Mouse (Mus musculus) CH12F3 (cell line): Measurements from ENCODE around the gene Dpyd.

Experiments used
- in situ Hi-C: fragments of 300-500 bp; cut with MboI; formaldehyde crosslinking; loops from 2 replicates; pipeline ENCODE4 v1.14.3; 2020; ENCODE audit warnings: low sequenced_read_pairs

Gene Dpyd

DNA sequence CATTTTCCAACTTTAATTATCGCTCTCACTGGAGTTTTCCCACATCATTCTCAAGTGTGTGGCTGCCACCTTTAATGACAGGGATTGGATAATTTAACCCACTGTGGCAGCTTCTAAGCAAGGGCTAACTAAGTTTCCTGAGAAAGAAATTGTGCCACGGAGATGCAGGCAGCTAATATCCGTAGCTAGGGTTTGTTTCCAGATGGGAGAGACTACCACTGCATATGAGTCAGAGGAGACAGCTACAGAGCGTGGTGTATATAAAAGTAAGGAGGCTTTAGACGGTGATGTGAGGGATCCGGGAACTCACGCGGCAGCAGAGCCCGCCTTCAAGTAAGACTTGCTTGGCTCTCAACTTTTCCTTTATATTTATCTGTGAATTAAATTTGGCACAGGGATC is 505.3 kb downstream of the Dpyd start:
- in situ Hi-C loops: no loop called here

DNA sequence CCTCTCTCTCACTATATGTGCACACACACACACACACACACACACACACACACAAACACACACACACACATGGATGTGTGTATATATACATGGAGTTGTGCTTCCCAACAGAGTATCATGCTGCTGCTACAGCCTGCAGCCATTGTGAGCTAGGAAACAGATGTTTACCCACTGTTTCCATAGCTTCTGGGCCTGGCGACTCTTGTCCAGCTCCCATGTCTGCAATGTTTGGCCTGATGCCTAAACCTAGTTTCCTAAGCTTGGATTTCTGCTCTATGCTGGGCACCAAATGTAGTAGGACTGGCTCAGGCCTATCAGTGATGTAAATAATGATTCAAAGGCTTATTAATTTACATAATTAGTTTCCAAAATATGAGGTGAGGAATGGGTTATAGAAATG is 524.7 kb downstream of the Dpyd start:
- in situ Hi-C loops: no loop called here

DNA sequence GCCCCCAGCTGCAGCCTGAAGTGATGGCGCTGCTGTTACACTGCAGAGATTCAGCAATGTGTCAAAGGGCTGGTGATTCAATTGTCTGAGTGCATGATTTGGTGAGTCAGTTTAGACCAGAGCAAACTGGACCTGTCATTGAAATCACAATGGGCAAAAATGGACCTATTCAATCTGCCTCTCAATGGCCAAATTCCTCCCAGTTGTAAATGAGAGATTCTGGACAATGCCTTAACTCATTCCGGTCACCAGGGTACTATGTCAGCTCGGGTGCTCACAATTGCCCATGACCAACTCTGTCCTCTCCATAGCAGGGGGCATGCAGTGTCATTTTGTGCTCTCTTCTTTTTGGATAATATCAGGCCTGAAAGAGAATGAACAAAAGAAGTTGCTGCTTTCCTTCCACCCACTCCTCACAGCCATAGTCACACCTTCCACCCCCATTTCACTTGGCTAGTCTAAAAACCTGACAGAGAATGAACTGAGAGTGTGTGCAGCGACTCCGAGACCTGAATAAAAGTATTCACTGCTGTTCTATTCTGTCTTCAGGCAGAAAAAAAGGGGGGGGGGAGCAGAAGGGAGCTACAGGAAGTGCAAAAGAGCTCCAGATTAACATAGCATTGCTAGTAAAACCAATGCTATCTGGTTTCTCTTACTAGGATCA is 533.4 kb downstream of the Dpyd start:
- in situ Hi-C loops: no loop called here

DNA sequence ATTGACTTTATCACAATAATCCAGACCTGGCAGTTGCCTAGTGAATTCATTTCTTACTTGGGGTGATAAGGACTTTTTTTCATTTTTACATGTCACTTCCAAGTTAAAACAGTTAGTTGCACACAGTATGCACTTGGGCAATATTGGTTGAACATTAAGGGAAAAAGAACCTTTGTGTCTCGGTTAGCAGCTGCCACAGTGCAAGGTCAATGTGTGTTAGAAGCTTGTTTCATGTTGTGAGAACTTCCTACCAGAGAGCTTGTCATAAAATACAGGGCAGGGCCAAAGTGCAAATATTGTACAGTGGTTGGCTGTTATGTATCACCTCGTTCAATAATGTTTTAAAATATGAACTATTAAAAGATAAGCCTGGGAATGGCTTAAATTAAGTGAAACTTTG is 564.1 kb downstream of the Dpyd start:
- in situ Hi-C loops: no loop called here

DNA sequence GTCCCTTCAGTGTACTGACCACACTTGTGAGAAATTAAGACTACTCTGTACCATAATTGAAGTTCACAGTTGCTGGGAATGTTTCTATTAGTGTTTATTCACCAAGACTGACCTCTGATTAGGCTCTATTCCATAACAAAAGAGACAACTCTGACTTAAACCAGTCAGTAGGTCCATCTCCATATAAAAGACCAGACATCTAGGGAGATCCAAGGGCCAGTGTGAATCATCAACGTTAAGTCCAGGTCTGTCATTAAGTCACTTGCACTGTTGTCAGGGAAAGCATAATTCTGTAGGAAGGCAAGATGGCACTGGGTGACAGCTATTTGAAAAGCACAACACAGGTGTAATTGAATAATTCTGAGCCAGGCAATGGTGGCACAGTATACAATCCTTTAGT is 566.1 kb downstream of the Dpyd start:
- in situ Hi-C loops: no loop called here

DNA sequence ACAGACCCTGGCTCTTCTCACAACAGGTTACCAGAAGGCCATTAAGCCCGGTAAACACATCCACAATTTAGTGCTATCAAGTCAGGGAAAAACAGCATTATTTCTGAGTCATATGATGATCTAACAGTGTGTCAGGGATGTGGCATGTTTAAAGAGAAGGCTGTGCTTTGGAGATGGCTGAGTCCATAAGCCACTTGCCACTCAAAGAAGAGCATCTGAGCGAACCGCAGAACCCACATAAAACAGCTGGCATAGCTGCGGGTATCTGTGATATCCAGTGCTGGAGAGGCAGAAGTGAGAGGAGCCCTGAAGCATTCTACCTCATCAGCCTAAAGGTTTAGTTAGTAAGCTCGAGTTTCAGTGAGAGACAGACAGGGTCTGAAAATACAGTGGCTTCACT is 581.1 kb downstream of the Dpyd start:
- in situ Hi-C loops: no loop called here

DNA sequence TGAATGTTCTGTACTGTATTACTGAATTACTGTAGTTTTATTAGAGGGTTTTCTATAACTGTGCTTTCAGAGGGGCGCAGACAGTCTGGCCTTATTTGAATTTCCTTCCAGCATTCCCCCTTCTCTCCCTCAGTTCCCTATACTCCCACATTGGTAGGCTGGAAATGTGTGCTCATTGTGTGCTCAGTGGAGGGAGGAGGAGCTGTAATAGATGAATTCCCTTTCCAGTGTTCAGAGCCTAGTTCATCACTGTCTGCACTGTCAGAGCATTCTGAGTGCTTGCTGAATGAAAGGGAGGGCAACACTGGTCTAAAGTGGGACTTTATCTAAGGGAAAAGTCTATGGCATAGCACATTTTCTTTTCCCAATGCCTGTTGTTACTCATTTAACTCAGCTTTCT is 582.9 kb downstream of the Dpyd start:
- in situ Hi-C loops: no loop called here

DNA sequence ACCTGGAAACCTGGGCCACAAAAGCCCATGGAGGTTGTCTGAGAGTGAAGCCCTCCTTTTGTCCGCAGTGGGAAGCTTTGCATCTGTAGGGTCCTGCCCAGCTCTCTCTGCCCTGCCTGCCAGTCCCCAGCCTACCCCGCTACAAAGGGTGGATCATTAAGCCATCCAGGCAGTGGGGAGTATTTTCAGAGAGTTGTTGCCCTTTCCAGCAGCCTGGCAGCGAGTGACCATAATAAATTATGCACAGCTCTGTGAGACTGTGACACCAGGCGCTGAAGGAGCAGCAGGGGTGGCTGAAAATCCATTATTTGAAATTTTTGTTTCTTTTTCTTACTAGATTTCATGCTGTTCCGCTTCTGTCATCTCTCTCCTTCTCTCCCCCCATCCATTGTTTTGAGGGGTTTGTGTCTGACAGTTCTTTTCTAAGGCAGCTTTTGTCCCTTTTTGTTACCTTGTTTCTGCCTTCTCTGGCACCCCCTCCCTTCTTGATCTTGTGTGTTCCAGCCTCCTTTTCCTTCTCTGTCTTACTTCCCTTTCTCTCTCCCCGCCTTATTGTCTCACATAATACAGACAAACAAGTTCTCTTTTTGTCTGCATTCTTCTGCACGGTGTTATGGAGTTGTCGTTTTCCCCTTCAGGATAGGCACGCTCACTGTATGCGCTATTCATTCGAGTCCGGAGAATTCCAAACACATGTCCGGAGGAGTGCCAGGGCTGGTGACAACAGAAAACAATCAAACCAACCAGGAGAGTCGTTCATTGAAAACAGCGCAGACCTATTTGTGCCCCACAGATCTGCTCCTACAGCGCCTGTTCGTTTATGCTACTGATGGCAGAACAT is 592.9 kb downstream of the Dpyd start:
- in situ Hi-C loops: no loop called here

DNA sequence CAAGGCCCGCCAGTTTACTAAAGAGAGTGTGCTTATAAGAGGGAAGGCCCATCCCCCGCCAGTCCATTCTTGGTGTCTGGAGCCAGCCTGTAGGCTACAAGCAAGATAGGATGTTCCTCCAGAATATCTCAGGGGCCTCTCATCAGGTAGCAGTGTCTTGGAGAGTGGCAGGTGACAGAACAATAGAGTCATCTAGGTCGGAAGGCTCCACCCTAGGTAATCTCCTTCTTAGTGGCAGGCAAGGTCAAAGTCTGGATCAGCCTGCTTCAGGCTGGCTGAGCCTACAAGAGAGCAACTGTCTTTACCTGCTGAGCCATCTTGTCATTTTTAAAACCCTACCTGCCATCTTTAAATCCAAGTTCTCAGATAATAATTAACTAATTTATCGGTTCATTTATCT is 596.7 kb downstream of the Dpyd start:
- in situ Hi-C loops: no loop called here

DNA sequence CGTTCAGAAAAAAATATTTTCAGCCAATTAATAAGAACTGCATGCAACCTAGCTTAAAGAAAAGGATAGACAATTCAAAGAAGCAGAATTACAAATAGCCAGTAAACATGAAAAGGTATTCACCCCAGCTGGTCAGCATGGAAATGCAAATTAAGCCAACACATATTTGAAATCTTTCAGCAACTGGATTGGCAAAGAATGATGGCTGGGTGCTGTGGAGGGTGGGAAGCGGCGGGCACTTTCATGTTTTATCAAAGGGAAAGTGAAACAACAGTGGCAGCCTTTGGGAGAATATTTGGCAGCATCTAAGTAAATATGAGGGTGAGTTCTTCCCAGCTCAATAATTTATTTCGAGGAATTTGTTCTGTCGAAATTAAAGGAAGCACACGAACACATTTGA is 603.8 kb downstream of the Dpyd start:
- in situ Hi-C loops: no loop called here

DNA sequence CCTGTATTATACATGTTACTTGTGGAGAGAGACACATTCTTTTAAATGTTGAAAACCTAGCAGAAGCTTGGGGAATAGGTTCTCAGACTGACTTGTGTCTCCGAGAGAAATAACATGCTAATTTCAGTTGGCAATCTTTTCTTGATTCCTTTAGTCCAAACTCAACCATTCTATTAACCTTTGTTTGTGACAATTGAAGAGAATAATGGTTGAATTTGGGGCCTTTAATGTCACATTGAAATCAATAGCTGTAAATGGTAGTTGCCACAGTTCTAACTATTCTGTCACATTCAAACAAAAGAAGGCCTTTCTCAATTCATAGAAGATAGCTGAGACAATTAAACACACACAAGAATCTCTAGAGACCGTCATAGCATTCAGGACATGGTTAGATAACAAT is 606.2 kb downstream of the Dpyd start:
- in situ Hi-C loops: no loop called here

DNA sequence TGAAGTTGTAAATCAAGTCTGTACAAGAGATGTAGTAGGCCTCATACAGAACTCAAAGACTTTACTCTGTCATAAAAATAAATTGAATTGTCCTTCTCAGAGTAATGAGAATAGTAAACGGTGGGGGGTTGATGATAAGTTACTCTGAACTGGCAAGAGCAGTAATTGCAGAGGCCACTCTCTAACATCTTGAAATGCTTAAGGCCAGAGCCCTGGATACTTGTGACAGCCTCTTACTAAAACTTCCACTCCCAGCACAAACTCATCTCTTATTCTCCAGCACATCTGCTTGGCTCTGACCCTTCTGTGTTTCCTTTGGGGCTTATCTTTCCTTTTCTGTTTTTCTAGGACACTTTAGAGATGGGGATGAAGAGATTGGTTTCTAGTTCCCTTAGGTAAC is 606.7 kb downstream of the Dpyd start:
- in situ Hi-C loops: no loop called here

DNA sequence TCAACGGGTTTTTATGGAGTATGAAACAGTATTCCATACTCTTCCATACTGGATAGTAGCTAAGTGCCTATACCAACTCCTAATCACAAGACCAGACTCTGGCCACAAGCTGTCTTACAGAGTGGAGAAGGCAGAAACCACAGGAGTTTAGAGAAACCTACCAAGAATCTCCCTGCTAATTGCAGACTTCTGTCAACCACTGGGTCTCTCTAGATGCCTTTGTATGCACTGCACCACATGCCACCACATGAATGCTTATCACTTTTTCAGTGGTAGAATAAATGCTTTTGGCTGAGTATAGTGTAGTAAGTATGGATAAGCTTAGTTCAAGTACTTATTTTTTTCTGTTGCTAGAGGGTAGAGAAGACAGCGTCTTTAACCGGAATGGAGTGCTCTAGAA is 621.3 kb downstream of the Dpyd start:
- in situ Hi-C loops: no loop called here

DNA sequence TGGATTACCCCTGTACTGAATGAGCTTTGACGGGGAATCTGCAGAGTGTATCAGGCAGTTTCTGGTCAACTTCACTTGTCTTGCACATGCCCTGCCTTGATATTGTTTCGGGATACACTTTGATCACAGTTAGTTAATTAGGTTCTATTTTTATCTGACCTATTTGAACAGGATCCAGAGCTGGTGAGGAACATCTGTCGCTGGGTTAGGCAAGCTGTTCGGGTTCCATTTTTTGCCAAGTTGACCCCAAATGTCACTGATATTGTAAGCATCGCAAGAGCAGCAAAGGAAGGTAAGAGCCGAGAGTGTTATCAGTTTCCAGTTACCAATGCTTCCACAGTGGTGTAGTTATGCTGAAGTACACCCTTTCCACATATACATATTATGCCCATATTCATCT is 632.1 kb downstream of the Dpyd start:
- in situ Hi-C loops: no loop called here

DNA sequence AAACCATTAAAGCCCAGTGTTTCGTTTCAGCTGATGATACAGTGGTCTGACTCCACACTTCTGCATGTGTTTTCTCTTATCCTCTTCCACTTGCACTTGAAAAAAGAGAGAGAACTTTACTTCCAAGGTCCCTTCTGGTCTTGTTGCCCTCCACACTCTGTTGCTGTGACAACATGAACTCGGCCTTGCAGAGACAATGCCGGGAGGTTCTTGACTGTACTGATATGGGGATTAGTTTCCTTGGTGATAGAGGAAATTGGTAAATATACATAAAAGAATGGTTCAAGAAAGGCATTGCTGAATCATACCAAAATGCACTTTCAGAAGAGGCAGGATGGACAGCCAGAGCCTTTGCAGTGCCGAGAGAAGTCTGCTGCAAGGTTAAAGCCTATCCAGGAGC is 633.7 kb downstream of the Dpyd start:
- in situ Hi-C loops: no loop called here

DNA sequence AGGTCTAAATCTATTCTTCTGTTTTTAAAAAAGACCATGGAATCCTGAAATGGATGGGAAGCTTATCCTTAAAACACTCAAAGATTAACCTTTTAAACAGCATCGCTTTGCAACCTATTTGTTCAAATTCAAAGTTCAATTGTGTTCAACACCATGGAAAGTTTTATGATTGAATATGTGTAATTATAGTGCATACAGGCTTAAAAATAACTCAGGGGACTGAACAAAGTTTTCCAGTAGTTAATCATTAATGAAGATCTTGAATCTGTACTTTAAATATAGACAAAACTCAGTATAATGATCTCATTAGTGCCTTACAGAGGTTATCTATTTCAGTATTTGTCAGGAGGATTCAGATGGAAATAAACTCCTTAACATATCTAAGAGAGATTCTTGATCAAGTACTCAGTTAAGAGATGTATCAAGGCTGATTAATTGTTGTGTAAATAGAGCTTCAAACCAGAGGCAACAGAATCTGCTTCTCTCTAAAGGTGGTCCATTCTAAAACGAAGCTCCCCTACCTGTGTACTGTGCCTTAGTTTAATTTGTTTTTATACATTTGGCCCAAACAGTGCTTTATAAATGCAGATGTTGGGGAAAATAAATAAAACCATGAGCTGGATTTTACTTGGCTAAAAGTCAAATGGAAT is 659.0 kb downstream of the Dpyd start:
- in situ Hi-C loops: no loop called here

DNA sequence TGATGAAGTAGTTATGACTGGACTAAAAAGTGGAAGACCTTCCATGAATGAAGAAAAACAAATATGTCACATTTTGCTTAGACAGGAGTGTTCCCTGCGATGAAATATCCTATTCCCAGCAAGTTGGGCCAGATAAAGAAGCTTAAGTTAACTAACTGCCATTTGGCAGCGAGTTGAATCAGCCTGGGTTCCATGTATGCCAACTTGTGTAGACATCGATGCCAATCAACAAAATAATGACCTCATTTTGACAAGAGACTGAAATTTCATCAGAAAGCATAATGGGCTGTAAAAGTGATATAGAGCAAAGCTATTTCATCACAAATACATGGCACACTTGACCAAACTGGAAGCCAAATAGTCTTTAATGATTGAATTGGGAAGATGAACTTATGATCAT is 681.3 kb downstream of the Dpyd start:
- in situ Hi-C loops: no loop called here

DNA sequence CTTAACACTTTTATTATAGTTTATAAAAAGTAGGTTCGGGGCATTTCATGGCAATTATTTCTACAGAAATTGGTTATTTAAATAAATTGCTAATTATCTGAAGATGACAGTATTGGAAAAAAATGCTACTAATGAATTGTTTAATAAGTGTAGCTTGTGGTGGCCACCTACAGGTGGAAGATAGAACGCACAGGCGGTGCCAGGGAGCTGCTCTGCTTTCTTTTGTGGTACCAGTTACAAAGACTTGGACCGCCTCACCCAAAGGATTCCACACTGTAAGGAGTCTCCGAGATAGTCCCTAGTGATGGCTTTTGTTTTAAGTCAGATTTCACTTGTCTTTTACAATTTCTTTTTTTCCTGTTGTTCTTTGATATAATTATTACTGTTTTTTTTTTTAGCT is 694.6 kb downstream of the Dpyd start:
- in situ Hi-C loops: no loop called here

DNA sequence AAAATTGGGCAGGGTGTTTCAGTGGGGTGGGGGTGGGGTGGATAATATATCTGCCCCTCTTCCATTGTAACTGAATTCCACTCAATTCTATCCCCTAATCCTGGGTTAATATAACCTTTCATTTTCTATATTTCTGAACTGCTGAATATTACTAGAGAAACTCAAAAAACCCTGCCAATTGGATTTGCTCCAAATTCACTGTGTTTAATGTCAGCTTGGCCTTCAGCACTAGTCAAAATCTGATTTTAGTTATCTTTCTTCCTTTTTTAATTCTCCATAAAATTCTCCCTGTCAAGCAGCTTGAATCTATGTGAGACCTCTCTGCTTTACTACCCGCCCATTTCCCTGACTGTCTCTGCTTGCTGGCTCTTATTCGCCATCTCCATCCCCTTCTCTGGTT is 713.3 kb downstream of the Dpyd start:
- in situ Hi-C loops: no loop called here

DNA sequence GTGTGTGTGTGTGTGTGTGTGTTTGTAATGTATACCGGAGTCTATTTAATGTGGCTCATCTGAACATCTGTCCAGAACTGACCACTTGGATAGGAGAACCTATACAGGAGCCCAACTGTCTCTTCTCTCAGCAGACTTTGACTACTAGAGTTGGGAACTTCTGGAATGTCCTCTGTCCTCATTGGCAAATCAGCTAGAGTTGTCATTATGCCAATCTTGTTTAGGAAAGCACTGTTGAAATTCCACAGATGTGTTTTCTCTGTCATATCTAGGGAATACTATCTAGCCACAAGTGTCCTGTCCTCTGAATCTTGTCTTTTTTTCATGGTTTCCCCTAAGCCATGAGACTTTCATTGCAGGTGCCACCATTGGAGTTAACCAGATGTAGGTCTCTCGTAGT is 718.7 kb downstream of the Dpyd start:
- in situ Hi-C loops: no loop called here

DNA sequence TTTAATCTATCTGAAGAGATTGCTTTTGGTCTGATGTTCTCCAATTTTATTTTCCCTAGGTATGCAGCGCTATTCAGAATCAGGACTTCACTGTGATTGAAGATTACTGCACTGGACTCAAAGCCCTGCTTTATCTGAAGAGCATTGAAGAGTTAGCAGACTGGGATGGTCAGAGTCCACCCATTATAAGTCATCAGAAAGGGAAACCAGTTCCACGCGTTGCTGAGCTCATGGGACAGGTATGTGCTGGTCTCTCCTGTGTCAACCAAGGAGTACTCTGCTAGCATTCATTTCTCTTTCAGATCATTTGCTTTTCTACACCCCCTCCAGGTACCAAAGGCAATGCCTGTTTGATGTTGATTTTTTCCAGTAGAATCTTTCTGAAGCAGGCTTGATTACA is 752.8 kb downstream of the Dpyd start:
- in situ Hi-C loops: no loop called here

DNA sequence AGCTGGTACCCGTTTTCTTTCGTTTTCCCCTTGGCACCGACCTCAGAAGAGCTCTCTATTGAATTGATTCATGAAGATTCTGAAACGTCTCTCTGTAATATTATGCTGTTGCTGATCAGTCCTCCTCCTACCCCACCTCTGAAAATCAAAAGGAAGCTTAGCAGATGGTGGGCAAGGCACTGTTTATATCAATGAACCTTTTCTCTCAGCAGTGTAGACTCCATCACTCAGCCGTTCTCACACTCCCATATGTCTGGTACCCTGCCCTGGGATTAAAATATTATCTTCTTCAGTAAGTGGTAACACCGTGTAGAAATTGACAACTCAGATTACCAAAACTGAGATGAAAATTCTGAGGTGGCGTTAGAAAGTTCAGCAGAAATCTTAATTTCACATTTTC is 767.1 kb downstream of the Dpyd start:
- in situ Hi-C loops: no loop called here
